Mouse (Mus musculus) heart, embryonic 12.5 days (tissue): Measurements from ENCODE around the gene Mlph. TPM values are rescaled to one million over a fixed set of nuclear protein-coding genes. Genes with fewer than 3 reads are reported as not detected.

ENCODE experiments used
- ATAC-seq: fragments of 200-750 bp; cut with Nextera tagmentation; 2 replicates; pipeline ENCODE4 v1.8.0; 2017; ENCODE audit warnings: moderate TSS enrichment, moderate library complexity; ENCODE audit not compliant: insufficient number of reproducible peaks, low FRiP score
- H3K27ac ChIP-seq: fragments of 300-500 bp; sonication (generic); 2 replicates; pipeline ENCODE4 v1.5.1; 2016; ENCODE audit warnings: mild to moderate bottlenecking, moderate library complexity; ENCODE audit not compliant: poor library complexity, severe bottlenecking
- H3K27me3 ChIP-seq: fragments of 300-500 bp; sonication (generic); replicated peaks from 2 replicates; pipeline ENCODE4 v1.6.1; 2016; ENCODE audit warnings: mild to moderate bottlenecking, moderate library complexity
- H3K36me3 ChIP-seq: fragments of 300-500 bp; sonication (generic); 2 replicates; pipeline ENCODE4 v1.6.1; 2016; ENCODE audit warnings: mild to moderate bottlenecking, moderate library complexity
- H3K4me1 ChIP-seq: fragments of 300-500 bp; sonication (generic); replicated peaks from 2 replicates; pipeline ENCODE4 v1.6.1; 2016; ENCODE audit warnings: mild to moderate bottlenecking
- H3K4me2 ChIP-seq: fragments of 300-500 bp; sonication (generic); 2 replicates; pipeline ENCODE4 v1.6.1; 2016; ENCODE audit warnings: mild to moderate bottlenecking, moderate library complexity
- H3K4me3 ChIP-seq: fragments of 300-500 bp; sonication (generic); 2 replicates; pipeline ENCODE4 v1.5.1; 2016; ENCODE audit warnings: mild to moderate bottlenecking
- H3K9ac ChIP-seq: fragments of 300-500 bp; sonication (generic); 2 replicates; pipeline ENCODE4 v1.6.1; 2016; ENCODE audit warnings: mild to moderate bottlenecking, moderate library complexity
- H3K9me3 ChIP-seq: fragments of 300-500 bp; sonication (generic); replicated peaks from 2 replicates; pipeline ENCODE4 v1.6.1; 2016; ENCODE audit warnings: mild to moderate bottlenecking, moderate library complexity
- WGBS: fragments of 180-500 bp; shearing (Covaris S2); methylation state at CpG from one replicate; pipeline ENCODE4 v1.1.7; 2016; 5-methylcytosine and 5-hydroxymethylcytosine counted together
- polyA plus RNA-seq: library from polyadenylated mRNA; unstranded; fragments of >200 nt; fragmentation: Nextera tagmentation; extraction: Ambion mirVana; gene quantifications from 2 replicates; pipeline ENCODE4 v1.2.1, GENCODE M21; 2016

The Mlph gene
- polyA plus RNA-seq, 1 experiment from 2014 or later, result 0.31 TPM

GRCm38 (mm10) chr1:90896741-90897361 is 18.0 kb upstream of the Mlph start:
- no peak overlapping the region for H3K9ac ChIP-seq
- H3K27me3 ChIP-seq, result no peaks in the 10 kb centered on the region
- H3K27ac ChIP-seq, result no peak overlapping the region
- WGBS, result 49% methylated on average over 14 of the region's 14 CpGs
- ATAC-seq, result peak; percentile 73
- H3K4me3 ChIP-seq, result no peak overlapping the region
- H3K4me2 ChIP-seq, result no peak overlapping the region
- H3K9me3 ChIP-seq, result no peaks in the 10 kb centered on the region
- peaks cover 18% of the 10 kb centered on the region for H3K4me1 ChIP-seq
- H3K36me3 ChIP-seq, result no peaks in the 10 kb centered on the region

DNA sequence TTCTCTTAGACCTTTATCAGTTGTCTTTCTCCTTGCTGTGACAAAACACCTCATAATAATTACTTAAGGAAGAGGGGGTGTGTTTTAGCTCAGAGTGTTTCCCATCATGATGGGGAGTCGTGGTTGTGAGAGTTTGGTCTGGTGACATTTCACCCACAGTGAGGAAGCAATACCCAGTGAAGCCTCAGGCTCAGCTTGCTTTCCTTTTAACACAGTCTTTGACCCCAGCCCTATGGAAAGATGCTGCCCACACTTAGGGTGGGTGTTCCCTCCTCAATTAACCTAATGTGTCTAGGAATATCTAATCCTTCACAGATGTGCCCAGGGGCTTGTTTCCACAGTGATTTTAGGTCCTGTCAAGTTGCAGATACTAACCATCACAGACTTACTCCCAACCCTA is 16.9 kb upstream of the Mlph start:
- WGBS, result 55% methylated on average over 1 of the region's 1 CpGs
- H3K27ac ChIP-seq, result no peak overlapping the region

DNA sequence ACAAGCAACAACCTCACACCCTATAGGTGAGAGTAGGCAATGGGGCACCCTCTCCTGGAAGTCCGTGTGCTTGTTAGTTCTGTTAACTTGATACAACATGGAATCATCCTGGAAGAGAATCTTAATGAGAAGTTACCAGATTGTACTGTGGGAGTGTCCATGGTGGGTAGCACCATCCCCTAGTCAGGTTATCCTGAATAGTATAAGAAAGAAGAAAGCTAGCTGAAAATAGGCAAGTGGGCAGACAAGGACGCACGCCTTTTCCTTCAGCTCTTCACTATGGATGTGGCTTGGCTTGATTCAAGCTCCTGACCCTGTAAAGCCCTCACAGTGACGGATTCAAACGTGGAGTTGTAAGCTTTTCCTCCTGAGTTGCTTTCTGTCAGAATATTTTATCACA is 15.1 kb upstream of the Mlph start:
- Histone ChIP-seq H3K27ac (no peak overlapping the region), H3K9me3 (no peaks in the 10 kb centered on the region), H3K4me1 (peaks cover 26% of the 10 kb centered on the region), H3K9ac (no peak overlapping the region), H3K4me3 (no peak overlapping the region), H3K36me3 (no peaks in the 10 kb centered on the region), H3K4me2 (no peak overlapping the region), H3K27me3 (peaks cover 10% of the 10 kb centered on the region)
- WGBS, result 86% methylated on average over 5 of the region's 5 CpGs
- ATAC-seq, result no peak

More for the DNA sequence above, 16.9 kb upstream of the Mlph start:
- Histone ChIP-seq H3K9me3 (no peaks in the 10 kb centered on the region), H3K4me3 (no peak overlapping the region), H3K4me2 (no peak overlapping the region), H3K4me1 (peaks cover 18% of the 10 kb centered on the region), H3K36me3 (no peaks in the 10 kb centered on the region), H3K27me3 (peaks cover 6% of the 10 kb centered on the region; the same call in 1 of the 2 replicates), H3K9ac (no peak overlapping the region)
- ATAC-seq, result no peak

DNA sequence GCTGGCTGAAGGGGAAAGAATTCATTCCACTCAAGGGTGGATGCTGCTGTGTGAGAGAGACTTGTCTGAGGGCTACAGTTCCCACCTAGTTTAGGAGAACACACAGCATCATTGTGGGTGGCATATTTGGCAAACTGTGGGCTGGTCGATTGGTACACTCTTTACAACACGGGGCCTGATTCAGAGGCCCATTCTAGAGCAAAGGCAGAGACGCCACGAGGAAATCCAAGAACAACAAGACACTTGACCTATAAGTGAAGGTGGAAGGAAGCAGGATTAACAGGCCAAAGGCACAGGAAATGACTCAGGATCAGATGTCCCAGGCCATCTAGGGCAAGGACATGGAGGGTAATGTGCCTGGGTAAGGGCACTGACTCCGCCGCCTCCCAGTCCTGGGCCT is 14.5 kb upstream of the Mlph start:
- no peak overlapping the region for H3K9ac ChIP-seq
- no peak overlapping the region for H3K27ac ChIP-seq

DNA sequence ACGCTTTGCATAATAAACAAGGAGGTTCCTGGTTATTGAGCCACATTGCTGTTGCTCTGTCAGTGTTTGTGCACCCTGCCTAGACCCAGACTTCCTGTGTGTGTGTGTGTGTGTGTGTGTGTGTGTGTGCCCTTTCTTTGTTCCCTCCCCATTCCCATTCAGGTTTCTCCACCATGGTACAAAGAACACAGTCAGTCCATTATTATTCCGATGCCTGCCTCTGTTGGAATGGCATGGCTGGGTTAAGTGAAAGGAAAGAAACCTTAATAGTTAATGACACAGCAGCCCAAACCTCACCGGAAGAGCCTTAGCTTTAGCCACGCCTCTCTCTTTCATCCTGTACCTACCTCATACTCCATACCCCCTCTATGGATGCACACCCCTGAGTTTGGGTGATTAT is 13.6 kb upstream of the Mlph start:
- Histone ChIP-seq H3K27me3 (peaks cover 10% of the 10 kb centered on the region), H3K9me3 (no peaks in the 10 kb centered on the region), H3K4me3 (no peak overlapping the region), H3K27ac (no peak overlapping the region), H3K9ac (no peak overlapping the region), H3K4me1 (peaks cover 24% of the 10 kb centered on the region), H3K36me3 (no peaks in the 10 kb centered on the region), H3K4me2 (no peak overlapping the region)
- no peak for ATAC-seq
- 86% methylated on average over 4 of the region's 4 CpGs for WGBS

More for the DNA sequence above, 14.5 kb upstream of the Mlph start:
- Histone ChIP-seq H3K9me3 (no peaks in the 10 kb centered on the region), H3K4me1 (peaks cover 25% of the 10 kb centered on the region), H3K27me3 (peaks cover 10% of the 10 kb centered on the region), H3K4me2 (no peak overlapping the region), H3K36me3 (no peaks in the 10 kb centered on the region), H3K4me3 (no peak overlapping the region)
- ATAC-seq, result no peak
- WGBS, result 71% methylated on average over 6 of the region's 6 CpGs

DNA sequence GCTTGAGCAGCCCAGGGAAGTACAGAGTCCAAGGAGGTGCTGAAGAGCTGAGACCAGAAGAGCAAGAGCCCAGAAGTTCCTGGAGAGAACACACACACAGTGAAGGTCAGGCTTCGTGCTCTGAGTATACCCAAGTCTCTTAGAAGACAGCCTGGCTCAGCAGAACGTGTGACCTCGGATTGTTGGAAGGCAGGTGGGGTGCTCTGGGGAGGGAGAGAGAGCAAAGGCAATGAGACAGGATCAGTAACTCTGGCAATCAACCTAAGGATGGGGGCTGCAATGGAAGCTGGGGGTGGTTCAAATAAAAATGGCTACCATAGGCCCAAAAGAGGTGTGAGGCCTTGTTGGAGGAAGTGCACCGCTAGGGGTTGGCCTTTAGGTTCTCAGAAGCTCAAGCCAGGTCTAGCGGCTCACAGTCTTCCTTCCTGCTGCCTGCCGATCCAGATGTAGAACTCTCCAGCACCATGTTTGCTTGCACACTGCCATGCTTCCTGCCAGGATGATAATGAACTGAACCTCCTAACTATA is 13.1 kb upstream of the Mlph start:
- no peaks in the 10 kb centered on the region for H3K9me3 ChIP-seq
- H3K36me3 ChIP-seq, result no peaks in the 10 kb centered on the region
- H3K27ac ChIP-seq, result no peak overlapping the region
- H3K9ac ChIP-seq, result no peak overlapping the region
- peaks cover 21% of the 10 kb centered on the region for H3K4me1 ChIP-seq
- ATAC-seq, result no peak
- H3K4me3 ChIP-seq, result no peak overlapping the region
- peaks cover 10% of the 10 kb centered on the region for H3K27me3 ChIP-seq
- no peak overlapping the region for H3K4me2 ChIP-seq
- WGBS, result 70% methylated on average over 6 of the region's 6 CpGs

GRCm38 (mm10) chr1:90902751-90903150 is 12.1 kb upstream of the Mlph start:
- no peak for ATAC-seq
- no peak overlapping the region for H3K4me2 ChIP-seq
- H3K9me3 ChIP-seq, result no peaks in the 10 kb centered on the region
- no peak overlapping the region for H3K27ac ChIP-seq
- no peak overlapping the region for H3K4me3 ChIP-seq
- H3K36me3 ChIP-seq, result no peaks in the 10 kb centered on the region
- no peak overlapping the region for H3K9ac ChIP-seq
- peaks cover 19% of the 10 kb centered on the region for H3K27me3 ChIP-seq
- WGBS, result 72% methylated on average over 3 of the region's 3 CpGs
- peaks cover 17% of the 10 kb centered on the region for H3K4me1 ChIP-seq

DNA sequence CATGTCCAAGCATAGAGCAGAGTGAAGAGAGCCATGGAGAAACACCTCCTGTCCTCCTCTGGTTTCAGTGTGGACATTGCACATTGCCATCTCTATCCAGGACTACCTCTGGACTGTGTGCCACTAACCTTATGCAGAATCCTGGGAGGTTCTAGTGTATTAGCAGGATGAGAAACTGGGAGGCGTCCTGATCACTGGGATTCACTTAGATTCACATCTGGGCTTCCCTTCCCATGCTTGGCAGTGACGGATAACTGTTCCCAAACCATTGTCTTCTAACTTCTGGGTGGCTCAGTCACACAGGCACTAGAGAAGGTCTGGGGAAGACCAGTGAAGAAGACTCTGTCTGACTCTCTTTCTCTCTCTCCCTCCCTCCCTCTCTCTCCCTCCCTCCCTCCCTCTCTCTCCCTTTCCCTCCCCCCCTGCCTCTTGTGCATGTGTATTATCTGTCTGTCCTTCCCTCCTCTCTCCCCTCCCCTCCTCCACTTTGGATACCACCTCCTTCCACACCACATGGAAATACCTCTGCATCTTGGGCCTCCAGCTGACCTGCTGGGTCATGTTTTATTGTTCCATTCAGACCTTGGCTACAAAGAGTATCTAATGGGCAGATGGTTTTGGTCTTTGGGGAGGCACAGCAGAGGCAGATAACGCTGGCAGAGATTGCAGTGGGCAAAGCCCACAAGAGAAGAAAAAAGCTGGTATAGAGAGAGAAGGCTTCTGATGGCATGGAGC is 11.5 kb upstream of the Mlph start:
- peaks cover 13% of the 10 kb centered on the region for H3K4me1 ChIP-seq
- ATAC-seq, result no peak
- H3K27me3 ChIP-seq, result peaks cover 24% of the 10 kb centered on the region
- no peaks in the 10 kb centered on the region for H3K36me3 ChIP-seq
- no peak overlapping the region for H3K9ac ChIP-seq
- WGBS, result 62% methylated on average over 3 of the region's 3 CpGs
- H3K9me3 ChIP-seq, result no peaks in the 10 kb centered on the region
- H3K4me3 ChIP-seq, result no peak overlapping the region
- H3K4me2 ChIP-seq, result no peak overlapping the region
- no peak overlapping the region for H3K27ac ChIP-seq

GRCm38 (mm10) chr1:90903971-90904458 is 10.9 kb upstream of the Mlph start:
- H3K36me3 ChIP-seq, result no peaks in the 10 kb centered on the region
- no peak overlapping the region for H3K27ac ChIP-seq
- H3K4me1 ChIP-seq, result peaks cover 12% of the 10 kb centered on the region
- H3K27me3 ChIP-seq, result peaks cover 24% of the 10 kb centered on the region
- WGBS, result 71% methylated on average over 8 of the region's 8 CpGs
- H3K4me2 ChIP-seq, result no peak overlapping the region
- H3K4me3 ChIP-seq, result no peak overlapping the region
- ATAC-seq, result no peak
- no peaks in the 10 kb centered on the region for H3K9me3 ChIP-seq
- no peak overlapping the region for H3K9ac ChIP-seq

- 73% methylated on average over 7 of the region's 7 CpGs for WGBS
- peaks cover 24% of the 10 kb centered on the region for H3K27me3 ChIP-seq
- peaks cover 20% of the 10 kb centered on the region for H3K4me1 ChIP-seq
- H3K36me3 ChIP-seq, result no peaks in the 10 kb centered on the region
- no peak overlapping the region for H3K9ac ChIP-seq
- no peaks in the 10 kb centered on the region for H3K9me3 ChIP-seq
- no peak for ATAC-seq
- no peak overlapping the region for H3K4me3 ChIP-seq
- no peak overlapping the region for H3K4me2 ChIP-seq
- H3K27ac ChIP-seq, result no peak overlapping the region
Measured at GRCm38 (mm10) chr1:90904729-90905404, 10.0 kb upstream of the Mlph start.

- Histone ChIP-seq H3K27me3 (peaks cover 24% of the 10 kb centered on the region), H3K9ac (no peak overlapping the region), H3K9me3 (no peaks in the 10 kb centered on the region), H3K27ac (no peak overlapping the region), H3K4me3 (no peak overlapping the region), H3K4me1 (peaks cover 21% of the 10 kb centered on the region), H3K36me3 (no peaks in the 10 kb centered on the region), H3K4me2 (no peak overlapping the region)
- WGBS, result 5% methylated on average over 2 of the region's 2 CpGs
- ATAC-seq, result no peak
Measured at GRCm38 (mm10) chr1:90906357-90906756, 8.5 kb upstream of the Mlph start.
